Mouse (Mus musculus) C2C12 (cell line): ENCODE results near the gene Bub3.

Experiments
- CEBPB ChIP-seq: IDR thresholded peaks from one replicate; pipeline ENCODE4 v1.6.1; 2011; ENCODE audit warnings: low read depth, mild to moderate bottlenecking, control low read depth, moderate library complexity
- CTCF ChIP-seq: IDR thresholded peaks from one replicate; pipeline ENCODE4 v1.5.1; 2011; ENCODE audit not compliant: control insufficient read depth, insufficient read depth, insufficient read length
- MAX ChIP-seq: IDR thresholded peaks from one replicate; pipeline ENCODE4 v1.6.1; 2011; ENCODE audit warnings: mild to moderate bottlenecking, control low read depth
- MYOD1 ChIP-seq: IDR thresholded peaks from one replicate; pipeline ENCODE4 v1.6.1; 2011; ENCODE audit warnings: low read depth; ENCODE audit not compliant: control insufficient read depth, insufficient read length
- MYOG ChIP-seq: IDR thresholded peaks from one replicate; pipeline ENCODE4 v1.6.1; 2011; ENCODE audit not compliant: control insufficient read depth, insufficient read length; ENCODE audit errors: extremely low read depth
- USF1 ChIP-seq: IDR thresholded peaks from one replicate; pipeline ENCODE4 v1.6.1; 2011; ENCODE audit warnings: low read depth, mild to moderate bottlenecking, control low read depth, moderate library complexity

DNA sequence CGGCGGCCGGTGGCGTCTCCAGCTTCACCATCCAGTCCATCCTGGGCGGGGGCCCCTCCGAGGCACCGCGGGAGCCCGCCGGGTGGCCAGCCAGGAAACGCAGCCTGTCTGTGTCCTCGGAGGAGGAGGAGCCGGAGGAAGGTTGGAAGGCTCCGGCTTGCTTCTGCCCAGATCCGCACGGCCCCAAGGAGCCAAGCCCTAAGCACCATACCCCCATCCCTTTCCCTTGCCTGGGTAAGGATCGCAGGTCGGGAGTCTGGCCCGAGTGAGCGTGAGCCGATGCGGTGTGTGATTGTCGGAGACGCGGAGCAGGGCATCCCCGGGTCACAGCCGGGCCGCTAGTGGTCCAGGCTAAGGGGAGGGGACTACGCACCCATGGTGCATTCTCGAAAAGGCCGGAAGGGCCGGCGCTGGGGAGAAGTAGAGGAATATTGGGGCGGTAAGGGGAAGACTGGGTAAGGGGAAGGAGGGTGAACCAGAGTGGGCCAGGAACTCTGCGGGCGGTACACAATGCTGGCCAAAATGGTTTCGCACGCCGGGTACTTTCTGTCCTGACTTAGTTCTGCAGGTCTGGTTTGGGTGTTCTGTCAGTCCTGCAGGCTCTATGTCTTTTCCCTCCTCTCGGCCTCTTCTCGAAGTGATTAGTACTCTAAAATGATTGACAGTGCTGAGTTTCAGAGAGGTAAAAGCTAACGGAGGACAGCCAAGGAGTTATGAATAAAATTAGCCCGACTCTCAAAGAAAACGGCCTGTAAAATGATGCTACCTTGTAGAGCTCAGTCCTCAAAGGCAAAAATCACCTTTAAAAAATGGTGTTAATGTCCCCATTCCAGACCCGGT lies 5.5 kb upstream of the Bub3 start:
- TF ChIP-seq CTCF = no peak
- no peak for TF ChIP-seq MYOD1
- no peak for TF ChIP-seq MYOG
- no peak for TF ChIP-seq MAX
- no peak for TF ChIP-seq USF1
- no peak for TF ChIP-seq CEBPB
